Mouse (Mus musculus) erythroid progenitor cell, adult 5-6 weeks (primary cell): ENCODE data around the gene Maml3. TPM values are rescaled to one million over a fixed set of nuclear protein-coding genes. Genes with fewer than 3 reads are reported as not detected.

Experiments used
- ATAC-seq: replicated peaks from 2 replicates; pipeline ENCODE4 v1.8.0; 2016; ENCODE audit warnings: moderate number of reproducible peaks, mild to moderate bottlenecking, moderate TSS enrichment, inconsistent platforms; ENCODE audit not compliant: poor library complexity, low FRiP score, severe bottlenecking
- total RNA-seq, 2 experiments: library from RNA; stranded (forward) in 1 of 2; stranded (reverse) in 1 of 2; fragments of 150-400 nt in 1 of 2; fragments of 186-747, 209-891 nt in 1 of 2; gene quantifications; 2 replicates each; pipeline versions ENCODE4 v1.2.3 to v1.2.4; 2015 to 2017; ENCODE audit warnings: low replicate concordance in 2 of 2

Gene Maml3
- total RNA-seq, 2 experiments from 2014 or later = 0.15 to 0.84 TPM

GRCm38 (mm10) chr3:51927043-51927442 is 177.8 kb downstream of the Maml3 start:
- no peak for ATAC-seq

GRCm38 (mm10) chr3:51925758-51926157 is 179.1 kb downstream of the Maml3 start:
- ATAC-seq = no peak

- no peak for ATAC-seq
Observed at GRCm38 (mm10) chr3:51924636-51925035, 180.2 kb downstream of the Maml3 start.

- ATAC-seq = no peak
Observed at GRCm38 (mm10) chr3:51923800-51924199, 181.1 kb downstream of the Maml3 start.

GRCm38 (mm10) chr3:51916902-51917301 is 188.0 kb downstream of the Maml3 start:
- ATAC-seq = no peak

GRCm38 (mm10) chr3:51916060-51916870 is 188.6 kb downstream of the Maml3 start:
- ATAC-seq = no peak

- no peak for ATAC-seq
Observed at GRCm38 (mm10) chr3:51915415-51915814, 189.5 kb downstream of the Maml3 start.

GRCm38 (mm10) chr3:51914900-51915299 is 190.0 kb downstream of the Maml3 start:
- ATAC-seq = no peak

GRCm38 (mm10) chr3:51913498-51913897 is 191.4 kb downstream of the Maml3 start:
- no peak for ATAC-seq

GRCm38 (mm10) chr3:51912214-51912613 is 192.7 kb downstream of the Maml3 start:
- ATAC-seq = no peak

- no peak for ATAC-seq
Observed at GRCm38 (mm10) chr3:51908437-51908990, 196.4 kb downstream of the Maml3 start.

- ATAC-seq = no peak
Observed at GRCm38 (mm10) chr3:51907113-51907860, 197.6 kb downstream of the Maml3 start.

GRCm38 (mm10) chr3:51905903-51906302 is 199.0 kb downstream of the Maml3 start:
- ATAC-seq = no peak

GRCm38 (mm10) chr3:51904357-51904855 is 200.5 kb downstream of the Maml3 start:
- ATAC-seq = no peak

GRCm38 (mm10) chr3:51901151-51901550 is 203.7 kb downstream of the Maml3 start:
- no peak for ATAC-seq

GRCm38 (mm10) chr3:51894514-51894913 is 210.4 kb downstream of the Maml3 start:
- no peak for ATAC-seq

- no peak for ATAC-seq
Observed at GRCm38 (mm10) chr3:51891562-51892119, 213.2 kb downstream of the Maml3 start.

- no peak for ATAC-seq
Observed at GRCm38 (mm10) chr3:51890181-51890580, 214.7 kb downstream of the Maml3 start.

- no peak for ATAC-seq
Observed at GRCm38 (mm10) chr3:51889776-51890175, 215.1 kb downstream of the Maml3 start.
